10 mouse cellular contexts compared by ENCODE assay signal in the genomic region with DNA sequence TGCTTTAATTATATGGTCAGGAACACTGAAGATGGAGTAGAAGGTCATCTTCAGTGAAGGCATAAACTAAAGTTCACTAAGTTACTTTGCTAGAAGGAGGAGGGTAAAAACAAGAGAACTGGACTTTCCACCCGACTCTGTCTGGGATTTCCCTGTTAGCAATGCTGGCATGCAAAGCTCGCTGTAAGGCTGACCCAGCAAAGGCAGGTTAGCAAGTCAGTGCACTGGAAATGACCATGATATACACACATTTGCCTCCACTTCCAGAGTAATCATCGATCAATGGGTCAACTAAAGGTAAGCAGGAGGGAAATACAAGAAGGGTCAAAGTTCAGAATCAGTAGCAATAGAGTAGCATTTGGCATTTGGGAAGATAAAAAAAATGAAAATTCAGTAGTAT.
"Had no signal": no experiment of that assay in that cellular context is flagged by ENCODE, and none has a peak within 500 bp of the region (broad histone marks: within the 10 kb centered on the region; RNA-seq: fewer than 3 reads in every experiment).

No protein-coding gene starts in this region.

- H3K27ac ChIP-seq: hindbrain, postnatal 0 days; limb, embryonic 12.5 days; midbrain, embryonic 13.5 days; stomach, embryonic 15.5 days had no signal

- H3K4me1 ChIP-seq: limb, embryonic 12.5 days; stomach, embryonic 15.5 days had no signal

- H3K27me3 ChIP-seq: limb, embryonic 12.5 days; midbrain, embryonic 13.5 days; stomach, embryonic 15.5 days had no signal

- H3K9ac ChIP-seq: limb, embryonic 12.5 days; midbrain, embryonic 13.5 days; stomach, embryonic 15.5 days had no signal

- H3K4me3 ChIP-seq: limb, embryonic 12.5 days; midbrain, embryonic 13.5 days; stomach, embryonic 15.5 days had no signal

- DNase-seq: layer of hippocampus, adult 9-11 months; layer of hippocampus, postnatal 36 days; lung, postnatal 36 days; right cerebral cortex, postnatal 14 days; thymus, adult 2 months; thymus, postnatal 25 days had no signal
